Mouse (Mus musculus) gastrocnemius, adult 18-20 months (tissue): ENCODE measurements around the gene Pate1. TPM values are rescaled to one million over a fixed set of nuclear protein-coding genes. Genes with fewer than 3 reads are reported as not detected.

Source experiments
- DNase-seq: peaks from one replicate; pipeline ENCODE4 v3.0.0; 2021; ENCODE audit warnings: low spot score
- long read RNA-seq, 2 experiments: library from polyadenylated mRNA; stranded (forward); transcript quantifications; one replicate each; pipeline ENCODE4 v2.0.0; 2021
- total RNA-seq, 2 experiments: library from RNA; stranded (reverse); gene quantifications; 2 replicates each; pipeline ENCODE4 v1.2.3; 2021

Gene Pate1
- total RNA-seq, result not detected
- long read RNA-seq, experiment 1, result 0 reads
- long read RNA-seq, experiment 2, result 0 reads

GRCm38 (mm10) chr9:35687013-35687412 lies at the start of gene Pate1:
TSS of gene Pate1 (minus strand) at chr9:35687390.
- DNase-seq, result no peak

GRCm38 (mm10) chr9:35707265-35707664 lies 20.1 kb upstream of the Pate1 start:
- no peak for DNase-seq

GRCm38 (mm10) chr9:35691924-35692323 lies 4.7 kb upstream of the Pate1 start:
- DNase-seq, result no peak

GRCm38 (mm10) chr9:35673557-35673956 lies 13.6 kb downstream of the Pate1 start:
- DNase-seq, result no peak

GRCm38 (mm10) chr9:35648102-35648501 lies 39.1 kb downstream of the Pate1 start, which contains the start of gene Pate3:
TSS of gene Pate3 (minus strand) at chr9:35648202.
- DNase-seq, result no peak

Other genes with a start within 250 kb of the Pate1 start
- not detected for gene Gm1113, start 169.1 kb downstream of the Pate1 start, total RNA-seq
- gene Ddx25, start 128.9 kb downstream of the Pate1 start, total RNA-seq, result not detected
- 10 to 100 TPM in 1 of 2 experiments, 1 to 10 TPM in 1; 9.2 to 10.3 TPM for gene Pus3, start 128.8 kb downstream of the Pate1 start, total RNA-seq
- gene Pate2, start 117.1 kb downstream of the Pate1 start, total RNA-seq, result not detected
- gene Hyls1, start 117.0 kb downstream of the Pate1 start, total RNA-seq, result under 1 TPM; 0.80 to 0.95 TPM
- gene Pate4, start 75.4 kb downstream of the Pate1 start, total RNA-seq, result not detected
- not detected for gene Pate3, start 39.2 kb downstream of the Pate1 start, total RNA-seq
- not detected for gene Gm17677, start 53.7 kb upstream of the Pate1 start, total RNA-seq
- not detected for gene Gm17727, start 90.7 kb upstream of the Pate1 start, total RNA-seq
- not detected for gene Gm27235, start 102.7 kb upstream of the Pate1 start, total RNA-seq
- gene D730048I06Rik, start 102.7 kb upstream of the Pate1 start, total RNA-seq, result not detected
- not detected for gene 9230110F15Rik, start 156.8 kb upstream of the Pate1 start, total RNA-seq
- not detected for gene 9230113P08Rik, start 221.0 kb upstream of the Pate1 start, total RNA-seq